Mouse (Mus musculus): ENCODE measurements around the gene Olfr1490. TPM values are rescaled to one million over a fixed set of nuclear protein-coding genes. Genes with fewer than 3 reads are reported as not detected.
"Not testable (repeated sequence)": the region's sequence is repeated elsewhere in the genome, so short reads cannot be mapped to it uniquely, and the experiment has no call there.

Olfr1490 gene
- total RNA-seq (2021): not detected
- long read RNA-seq, experiment 1: 0 reads
- long read RNA-seq, experiment 2: 0 reads

DNA sequence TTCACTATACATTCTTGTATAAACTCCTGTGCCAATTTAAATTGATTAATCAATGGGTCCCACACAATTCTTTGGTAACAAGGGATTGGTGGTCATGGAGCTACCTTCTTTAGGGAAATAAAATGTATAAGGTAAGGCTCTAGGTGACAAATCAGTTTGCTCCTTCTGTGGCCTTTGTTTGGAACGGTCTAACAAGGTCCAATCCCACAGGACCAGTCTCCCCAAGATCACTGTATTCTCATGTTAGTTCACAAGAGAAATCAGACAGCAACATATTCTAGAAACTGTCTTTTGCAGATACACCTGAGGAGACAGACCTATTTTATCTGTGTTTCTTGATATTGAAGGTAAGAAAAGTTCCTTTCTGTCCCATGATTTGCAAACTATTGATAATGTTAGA lies at the start of gene Olfr1490:
Olfr1490 (plus strand) TSS at position 301 of the 400 bp plus-strand sequence.
- DNase-seq (ENCODE audit: low spot score in 2 of 2): no peak

- not testable (repeated sequence) for DNase-seq (ENCODE audit: low spot score in 2 of 2)
Observed at GRCm38 (mm10) chr19:13617075-13617474, 33.8 kb upstream of the Olfr1490 start, which contains the start of gene Olfr1487. TSS of gene Olfr1487 (plus strand) at chr19:13617375.

DNA sequence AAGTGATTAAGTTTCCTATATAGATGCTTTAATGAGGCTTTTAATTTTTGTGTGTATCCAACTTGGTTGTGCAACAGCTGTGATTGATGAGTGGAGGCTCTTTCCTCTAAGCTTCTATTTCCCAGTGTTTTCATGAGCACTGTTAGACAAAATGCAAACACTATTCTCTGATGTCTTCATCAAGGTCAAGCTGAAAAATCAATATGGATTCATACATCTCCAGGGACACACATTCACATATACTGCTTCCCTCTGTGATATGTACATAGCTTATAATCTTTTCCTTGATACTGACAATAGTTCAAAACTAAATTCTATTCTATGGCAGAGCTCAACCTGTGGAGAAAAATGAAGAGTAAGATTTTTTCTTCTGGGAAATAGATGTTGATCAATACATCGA lies 19.6 kb upstream of the Olfr1490 start, which contains the start of gene Olfr1489:
Olfr1489 (plus strand) TSS at position 301 of the 400 bp plus-strand sequence.
- no peak for DNase-seq (ENCODE audit: low spot score in 2 of 2)

DNA sequence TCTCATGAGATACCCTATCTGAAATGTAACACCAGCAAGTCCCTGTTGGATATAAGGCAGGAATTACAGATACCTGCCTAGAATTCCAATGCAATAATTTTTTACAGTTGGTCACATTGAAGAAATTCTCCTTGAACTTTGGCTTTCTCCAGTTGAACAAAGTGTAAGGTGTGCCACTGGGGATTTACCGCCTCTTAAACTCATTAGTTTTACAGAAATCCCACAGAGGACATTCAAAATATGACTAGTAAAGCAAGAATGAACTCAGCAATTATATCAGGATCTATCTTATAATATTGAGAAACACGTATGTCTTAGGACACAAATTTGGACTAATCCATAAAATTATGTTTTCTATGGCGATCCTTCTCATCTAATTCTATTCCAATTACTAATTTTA lies 46.1 kb downstream of the Olfr1490 start, which contains the start of gene Olfr1491:
Olfr1491 (plus strand) TSS at position 301 of the 400 bp plus-strand sequence.
- no peak for DNase-seq (ENCODE audit: low spot score in 2 of 2)

Small RNAs within 50 kb of the gene (microRNA-seq; reads per million reads assigned to microRNA genes)
- not detected for gene Gm23931

Other genes with a start within 250 kb of the Olfr1490 start
- not detected for gene Olfr1469, start 243.2 kb upstream of the Olfr1490 start, total RNA-seq (2021)
- not detected for gene Olfr1471, start 207.7 kb upstream of the Olfr1490 start, total RNA-seq (2021)
- gene Olfr1472, start 195.0 kb upstream of the Olfr1490 start, total RNA-seq (2021): not detected
- gene Olfr1474, start 181.5 kb upstream of the Olfr1490 start, total RNA-seq (2021): not detected
- not detected for gene Olfr1475, start 170.9 kb upstream of the Olfr1490 start, total RNA-seq (2021)
- not detected for gene Olfr1477, start 150.5 kb upstream of the Olfr1490 start, total RNA-seq (2021)
- not detected for gene Olfr1480, start 123.2 kb upstream of the Olfr1490 start, total RNA-seq (2021)
- not detected for gene Olfr1484, start 67.6 kb upstream of the Olfr1490 start, total RNA-seq (2021)
- gene Olfr1487, start 33.7 kb upstream of the Olfr1490 start, total RNA-seq (2021): not detected
- not detected for gene Olfr1489, start 19.5 kb upstream of the Olfr1490 start, total RNA-seq (2021)
- gene Olfr1491, start 46.2 kb downstream of the Olfr1490 start, total RNA-seq (2021): not detected
- not detected for gene Olfr1493-ps1, start 72.2 kb downstream of the Olfr1490 start, total RNA-seq (2021)
- gene Olfr1494, start 88.6 kb downstream of the Olfr1490 start, total RNA-seq (2021): not detected
- gene Olfr1495, start 113.5 kb downstream of the Olfr1490 start, total RNA-seq (2021): not detected
- gene Olfr1496, start 126.8 kb downstream of the Olfr1490 start, total RNA-seq (2021): not detected
- gene Olfr1497, start 147.1 kb downstream of the Olfr1490 start, total RNA-seq (2021): not detected
- not detected for gene Olfr1499, start 168.4 kb downstream of the Olfr1490 start, total RNA-seq (2021)
- gene Olfr1500, start 179.4 kb downstream of the Olfr1490 start, total RNA-seq (2021): not detected
- not detected for gene Olfr1501, start 199.6 kb downstream of the Olfr1490 start, total RNA-seq (2021)
- not detected for gene Olfr1502, start 210.7 kb downstream of the Olfr1490 start, total RNA-seq (2021)
- not detected for gene Olfr1504, start 246.8 kb downstream of the Olfr1490 start, total RNA-seq (2021)